Mouse (Mus musculus) hindbrain, embryonic 12.5 days (tissue): ENCODE results near the gene Insl6. TPM values are rescaled to one million over a fixed set of nuclear protein-coding genes. Genes with fewer than 3 reads are reported as not detected.

Experiments
- ATAC-seq: fragments of 200-750 bp; cut with Nextera tagmentation; 2 replicates; pipeline ENCODE4 v1.8.0; 2017; ENCODE audit warnings: moderate TSS enrichment; ENCODE audit not compliant: low FRiP score
- H3K27ac ChIP-seq: fragments of 300-500 bp; sonication (generic); 2 replicates; pipeline ENCODE4 v1.5.1; 2016; ENCODE audit warnings: mild to moderate bottlenecking
- H3K27me3 ChIP-seq: fragments of 300-500 bp; sonication (generic); 2 replicates; pipeline ENCODE4 v1.6.1; 2016; ENCODE audit warnings: mild to moderate bottlenecking
- H3K36me3 ChIP-seq: fragments of 300-500 bp; sonication (generic); 2 replicates; pipeline ENCODE4 v1.6.1; 2016; ENCODE audit warnings: mild to moderate bottlenecking
- H3K4me1 ChIP-seq: fragments of 300-500 bp; sonication (generic); 2 replicates; pipeline ENCODE4 v1.6.1; 2016
- H3K4me2 ChIP-seq: fragments of 300-500 bp; sonication (generic); replicated peaks from 2 replicates; pipeline ENCODE4 v1.6.1; 2016; ENCODE audit warnings: mild to moderate bottlenecking
- H3K4me3 ChIP-seq: fragments of 300-500 bp; sonication (generic); 2 replicates; pipeline ENCODE4 v1.5.1; 2016; ENCODE audit warnings: mild to moderate bottlenecking
- H3K9ac ChIP-seq: fragments of 300-500 bp; sonication (generic); 2 replicates; pipeline ENCODE4 v1.6.1; 2016; ENCODE audit warnings: mild to moderate bottlenecking, moderate library complexity
- H3K9me3 ChIP-seq: fragments of 300-500 bp; sonication (generic); replicated peaks from 2 replicates; pipeline ENCODE4 v1.6.1; 2016; ENCODE audit warnings: mild to moderate bottlenecking
- WGBS: fragments of 180-500 bp; shearing (Covaris S2); methylation state at CpG from one replicate; pipeline ENCODE4 v1.1.7; 2016; 5-methylcytosine and 5-hydroxymethylcytosine counted together
- polyA plus RNA-seq: library from polyadenylated mRNA; unstranded; fragments of >200 nt; fragmentation: Nextera tagmentation; extraction: Ambion mirVana; gene quantifications from 2 replicates; pipeline ENCODE4 v1.2.1, GENCODE M21; 2016

The Insl6 gene
- 5.3 and 6.8 TPM in 2 replicates for polyA plus RNA-seq

DNA sequence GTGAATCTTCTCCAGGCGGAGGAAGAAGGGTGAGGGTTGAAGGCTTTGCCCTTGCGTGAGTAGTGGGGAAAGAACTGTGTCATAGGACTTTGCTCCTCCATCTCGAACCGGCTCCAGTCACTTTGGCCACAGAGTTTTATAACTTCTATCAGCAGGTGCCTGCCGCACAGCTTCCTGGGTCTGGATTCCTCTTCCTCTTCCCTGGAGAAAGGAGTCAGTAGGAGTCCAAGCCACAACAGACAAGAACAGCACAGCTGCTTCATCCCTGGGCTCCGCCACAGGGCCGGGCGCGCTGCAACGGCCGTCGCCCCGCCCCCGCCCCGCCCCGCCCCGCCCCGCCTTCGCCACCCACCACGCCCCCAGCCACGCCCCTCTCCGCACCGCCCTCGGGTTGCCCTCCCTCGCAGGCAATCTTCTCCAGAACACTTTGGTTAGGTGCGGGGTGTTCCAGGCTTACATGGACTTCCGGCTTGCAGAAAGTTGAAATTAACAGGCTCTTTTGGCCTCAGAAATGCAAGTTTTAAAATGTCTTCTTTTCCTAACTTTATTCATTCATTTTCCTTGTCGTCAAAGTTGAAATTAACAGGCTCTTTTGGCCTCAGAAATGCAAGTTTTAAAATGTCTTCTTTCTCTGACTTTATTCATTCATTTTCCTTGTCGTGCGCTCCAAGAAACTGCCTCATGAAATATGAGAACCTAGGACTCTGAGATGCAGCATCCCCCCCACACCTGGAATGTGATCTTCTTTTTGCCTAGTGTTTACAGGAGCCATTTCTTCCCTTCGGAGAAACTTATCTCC lies at the start of gene Insl6:
Gene Insl6, minus strand, starts transcription at position 304 of the 799 bp plus-strand sequence.
- H3K4me2 ChIP-seq: peak within 1 kb of the TSS; percentile 58
- peaks cover 6% of the 10 kb centered on the region for H3K4me1 ChIP-seq
- no peaks in the 10 kb centered on the region for H3K36me3 ChIP-seq
- WGBS: 6% methylated on average over 23 of the region's 31 CpGs
- H3K27ac ChIP-seq: no peak within 1 kb of the TSS
- peaks cover 5% of the 10 kb centered on the region; the same call in 1 of the 2 replicates for H3K27me3 ChIP-seq
- H3K4me3 ChIP-seq: peak within 1 kb of the TSS; percentile 31
- no peaks in the 10 kb centered on the region for H3K9me3 ChIP-seq
- ATAC-seq: peak; percentile 82
- H3K9ac ChIP-seq: no peak within 1 kb of the TSS; the same call in 1 of the 2 replicates

DNA sequence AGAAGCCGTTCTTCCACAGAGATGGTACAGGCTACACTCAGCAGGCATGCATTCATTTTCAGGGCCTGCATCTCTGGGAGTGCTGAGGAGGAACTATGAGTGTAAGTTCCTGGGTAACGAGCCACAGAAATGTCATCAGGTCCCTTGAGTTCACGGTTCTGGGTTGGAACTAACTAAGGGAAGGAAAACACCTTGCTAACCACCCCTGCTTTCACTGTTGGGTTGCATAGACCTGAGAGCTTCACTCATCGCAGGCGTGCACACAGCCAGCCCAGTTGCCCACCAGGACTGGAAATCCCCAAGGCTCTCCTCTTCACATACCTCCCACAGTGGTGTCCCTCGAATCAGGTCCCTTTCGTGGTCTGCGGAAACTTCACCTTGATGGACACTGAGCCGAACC lies 49.8 kb upstream of the Insl6 start:
- Histone ChIP-seq H3K9me3 (no peaks in the 10 kb centered on the region), H3K4me2 (no peak overlapping the region), H3K9ac (no peak overlapping the region), H3K4me3 (no peak overlapping the region), H3K27ac (no peak overlapping the region), H3K4me1 (no peaks in the 10 kb centered on the region), H3K36me3 (no peaks in the 10 kb centered on the region), H3K27me3 (no peaks in the 10 kb centered on the region)
- no peak for ATAC-seq
- 87% methylated on average over 9 of the region's 9 CpGs for WGBS

DNA sequence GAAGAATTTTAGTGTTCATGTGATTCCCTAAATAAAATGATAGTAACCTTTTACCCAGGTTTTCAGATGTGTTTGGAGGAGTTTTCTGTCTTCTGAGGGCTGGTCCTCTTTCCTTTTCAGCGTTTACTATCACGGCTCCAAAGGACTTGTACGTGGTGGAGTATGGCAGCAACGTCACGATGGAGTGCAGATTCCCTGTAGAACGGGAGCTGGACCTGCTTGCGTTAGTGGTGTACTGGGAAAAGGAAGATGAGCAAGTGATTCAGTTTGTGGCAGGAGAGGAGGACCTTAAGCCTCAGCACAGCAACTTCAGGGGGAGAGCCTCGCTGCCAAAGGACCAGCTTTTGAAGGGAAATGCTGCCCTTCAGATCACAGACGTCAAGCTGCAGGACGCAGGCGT lies 48.3 kb upstream of the Insl6 start:
- H3K4me3 ChIP-seq: peak overlapping the region; percentile 11; the same call in 1 of the 2 replicates
- peak overlapping the region; percentile 34 for H3K4me2 ChIP-seq
- no peaks in the 10 kb centered on the region for H3K36me3 ChIP-seq
- WGBS: 42% methylated on average over 11 of the region's 11 CpGs
- no peaks in the 10 kb centered on the region for H3K9me3 ChIP-seq
- ATAC-seq: no peak
- H3K9ac ChIP-seq: no peak overlapping the region
- H3K27me3 ChIP-seq: no peaks in the 10 kb centered on the region
- no peak overlapping the region for H3K27ac ChIP-seq
- no peaks in the 10 kb centered on the region for H3K4me1 ChIP-seq

DNA sequence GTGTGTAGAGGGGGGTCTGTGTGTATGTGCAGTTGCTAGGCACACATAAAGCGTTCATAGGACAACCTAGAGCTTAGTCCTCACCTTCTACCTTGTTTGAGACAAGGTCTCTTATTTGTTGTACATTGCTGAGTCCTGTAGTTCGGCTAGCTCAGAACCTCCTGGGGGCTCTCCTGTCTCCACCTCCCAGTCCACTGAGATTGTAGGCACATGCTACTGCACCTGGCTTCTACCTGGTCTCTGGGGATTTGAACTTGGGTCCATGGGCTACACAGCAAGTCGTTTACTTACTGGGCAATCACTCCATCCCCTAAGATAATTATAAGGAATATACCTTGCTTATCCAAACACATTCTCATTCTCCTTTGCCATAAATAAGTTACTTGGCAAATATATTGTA lies 47.5 kb upstream of the Insl6 start:
- no peak for ATAC-seq
- H3K4me2 ChIP-seq: no peak overlapping the region
- H3K9ac ChIP-seq: no peak overlapping the region
- no peaks in the 10 kb centered on the region for H3K4me1 ChIP-seq
- H3K4me3 ChIP-seq: no peak overlapping the region
- H3K27ac ChIP-seq: no peak overlapping the region
- H3K36me3 ChIP-seq: no peaks in the 10 kb centered on the region
- no peaks in the 10 kb centered on the region; the same call in 1 of the 2 replicates for H3K27me3 ChIP-seq
- no peaks in the 10 kb centered on the region for H3K9me3 ChIP-seq
- WGBS: 91% methylated on average over 3 of the region's 3 CpGs

DNA sequence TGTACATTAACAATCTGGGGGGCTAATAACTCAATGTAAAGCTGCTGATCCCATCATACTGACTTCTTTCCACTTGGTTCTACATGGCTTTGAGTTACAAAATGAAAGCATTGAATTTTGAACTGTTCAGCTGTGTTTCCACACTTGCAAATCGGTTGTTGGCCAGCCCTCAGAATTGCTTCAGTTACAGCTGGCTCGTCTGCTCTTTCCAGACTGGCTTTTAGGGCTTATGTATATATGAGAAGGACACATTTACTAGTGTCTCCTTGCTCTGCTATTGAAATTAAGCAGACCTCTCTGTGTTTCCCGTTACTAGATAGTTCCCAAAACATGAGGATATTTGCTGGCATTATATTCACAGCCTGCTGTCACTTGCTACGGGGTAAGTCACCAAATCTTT lies 47.0 kb upstream of the Insl6 start:
- Histone ChIP-seq H3K4me3 (no peak overlapping the region), H3K4me2 (no peak overlapping the region), H3K4me1 (peaks cover 5% of the 10 kb centered on the region; the same call in 1 of the 2 replicates), H3K27me3 (no peaks in the 10 kb centered on the region; the same call in 1 of the 2 replicates), H3K36me3 (no peaks in the 10 kb centered on the region), H3K9me3 (no peaks in the 10 kb centered on the region), H3K27ac (no peak overlapping the region), H3K9ac (no peak overlapping the region)
- no peak for ATAC-seq
- 82% methylated on average over 4 of the region's 4 CpGs for WGBS

DNA sequence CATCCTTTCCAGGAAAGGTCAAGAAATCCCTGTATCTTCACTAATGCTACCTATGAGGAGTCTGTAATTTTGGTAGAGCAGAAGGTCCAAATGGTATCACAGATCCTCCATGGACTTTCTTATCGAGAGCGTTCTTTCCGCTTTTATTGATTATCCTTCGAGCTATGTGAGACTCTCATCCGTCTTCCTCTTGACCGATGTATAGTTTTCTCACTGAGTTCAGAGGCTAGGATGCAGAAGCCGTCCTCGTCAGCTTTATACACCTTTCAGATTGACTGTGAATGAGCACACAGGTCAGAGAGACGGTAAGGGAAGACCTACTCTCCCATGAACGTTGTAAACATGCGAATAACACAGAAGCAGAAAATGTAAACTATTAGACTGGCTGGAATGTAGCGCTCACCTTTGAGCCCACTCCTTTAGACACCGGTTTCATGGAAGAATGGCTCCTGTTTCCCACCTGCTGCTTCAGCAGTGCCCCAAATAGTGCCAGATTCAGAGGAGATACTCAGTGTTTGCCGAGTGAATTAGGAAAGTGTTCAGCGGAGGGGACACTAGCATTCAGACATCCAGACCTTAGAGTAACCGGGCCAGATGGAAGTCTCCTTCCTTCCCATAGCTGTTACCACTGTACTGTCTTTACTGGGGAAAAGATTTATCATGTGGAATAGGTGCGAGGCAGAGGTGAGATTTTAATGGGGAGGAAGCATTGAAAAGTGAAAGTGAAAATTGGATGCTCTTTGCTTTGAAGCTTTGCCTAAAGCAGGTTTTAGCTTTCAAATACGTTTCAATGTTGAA lies 46.3 kb upstream of the Insl6 start:
- Histone ChIP-seq H3K9ac (no peak overlapping the region), H3K36me3 (no peaks in the 10 kb centered on the region), H3K27me3 (no peaks in the 10 kb centered on the region; the same call in 1 of the 2 replicates), H3K4me3 (no peak overlapping the region), H3K4me1 (peaks cover 6% of the 10 kb centered on the region; the same call in 1 of the 2 replicates), H3K9me3 (no peaks in the 10 kb centered on the region), H3K4me2 (no peak overlapping the region), H3K27ac (no peak overlapping the region)
- 81% methylated on average over 18 of the region's 18 CpGs for WGBS
- no peak for ATAC-seq

DNA sequence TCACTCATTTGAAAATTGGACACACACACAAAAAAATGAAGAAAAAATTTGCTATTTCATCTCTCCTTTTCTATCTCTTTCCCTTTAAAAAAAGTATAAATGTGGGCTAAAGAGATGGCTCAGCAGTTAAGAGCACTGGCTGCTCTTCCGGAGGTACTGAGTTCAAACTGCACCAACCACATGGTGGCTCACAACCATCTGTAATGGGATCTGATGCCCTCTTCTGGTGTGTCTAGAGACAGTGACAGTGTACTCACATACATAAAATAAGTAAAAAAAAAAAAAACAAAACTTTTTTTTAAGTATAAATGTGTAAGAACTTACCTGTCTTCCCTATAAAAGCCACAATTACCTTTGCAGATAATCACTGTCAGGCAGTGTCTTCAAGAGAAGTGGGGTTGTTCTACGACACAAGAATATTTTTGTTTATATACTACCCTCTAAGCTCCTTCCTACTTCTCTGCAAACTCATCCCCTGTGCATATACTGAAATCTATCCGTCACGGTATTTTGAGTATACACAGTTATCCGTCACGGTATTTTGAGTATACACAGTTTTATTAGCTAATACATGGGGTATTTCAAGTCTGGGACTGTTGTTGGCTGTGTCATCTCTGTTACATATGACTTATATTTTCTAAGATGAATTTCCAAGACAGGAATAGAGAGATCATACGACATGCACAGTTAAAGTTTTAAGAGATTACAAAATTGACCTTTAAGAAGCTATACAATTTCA lies 45.6 kb upstream of the Insl6 start:
- no peak overlapping the region for H3K9ac ChIP-seq
- ATAC-seq: no peak
- 88% methylated on average over 7 of the region's 7 CpGs for WGBS
- H3K4me3 ChIP-seq: no peak overlapping the region
- H3K27me3 ChIP-seq: no peaks in the 10 kb centered on the region; the same call in 1 of the 2 replicates
- H3K27ac ChIP-seq: no peak overlapping the region
- H3K4me1 ChIP-seq: peaks cover 6% of the 10 kb centered on the region; the same call in 1 of the 2 replicates
- H3K4me2 ChIP-seq: no peak overlapping the region
- H3K36me3 ChIP-seq: no peaks in the 10 kb centered on the region
- H3K9me3 ChIP-seq: no peaks in the 10 kb centered on the region

DNA sequence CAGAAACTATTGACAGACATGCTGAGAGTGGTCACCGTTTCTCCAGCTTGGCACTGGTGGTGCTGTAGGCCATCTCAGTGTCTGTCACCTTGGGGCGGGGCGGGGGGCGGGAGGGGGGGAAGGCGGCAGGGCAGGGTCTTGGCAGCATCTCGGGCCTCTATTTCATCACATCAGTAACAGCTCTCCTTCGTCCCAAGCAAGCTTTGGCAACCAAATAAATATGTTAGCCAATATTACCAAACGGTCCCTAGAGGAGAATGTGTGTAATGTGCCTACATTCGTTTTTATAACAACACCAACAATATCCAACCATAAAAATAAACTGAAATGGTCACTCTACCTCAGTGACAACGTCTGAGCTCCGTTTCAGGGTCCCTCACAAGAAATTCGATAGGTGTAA lies 45.0 kb upstream of the Insl6 start:
- no peak overlapping the region for H3K4me2 ChIP-seq
- H3K9ac ChIP-seq: no peak overlapping the region
- ATAC-seq: no peak
- H3K27me3 ChIP-seq: no peaks in the 10 kb centered on the region; the same call in 1 of the 2 replicates
- peaks cover 6% of the 10 kb centered on the region; the same call in 1 of the 2 replicates for H3K4me1 ChIP-seq
- no peak overlapping the region for H3K4me3 ChIP-seq
- no peaks in the 10 kb centered on the region for H3K36me3 ChIP-seq
- 73% methylated on average over 12 of the region's 12 CpGs for WGBS
- no peak overlapping the region for H3K27ac ChIP-seq
- no peaks in the 10 kb centered on the region for H3K9me3 ChIP-seq

DNA sequence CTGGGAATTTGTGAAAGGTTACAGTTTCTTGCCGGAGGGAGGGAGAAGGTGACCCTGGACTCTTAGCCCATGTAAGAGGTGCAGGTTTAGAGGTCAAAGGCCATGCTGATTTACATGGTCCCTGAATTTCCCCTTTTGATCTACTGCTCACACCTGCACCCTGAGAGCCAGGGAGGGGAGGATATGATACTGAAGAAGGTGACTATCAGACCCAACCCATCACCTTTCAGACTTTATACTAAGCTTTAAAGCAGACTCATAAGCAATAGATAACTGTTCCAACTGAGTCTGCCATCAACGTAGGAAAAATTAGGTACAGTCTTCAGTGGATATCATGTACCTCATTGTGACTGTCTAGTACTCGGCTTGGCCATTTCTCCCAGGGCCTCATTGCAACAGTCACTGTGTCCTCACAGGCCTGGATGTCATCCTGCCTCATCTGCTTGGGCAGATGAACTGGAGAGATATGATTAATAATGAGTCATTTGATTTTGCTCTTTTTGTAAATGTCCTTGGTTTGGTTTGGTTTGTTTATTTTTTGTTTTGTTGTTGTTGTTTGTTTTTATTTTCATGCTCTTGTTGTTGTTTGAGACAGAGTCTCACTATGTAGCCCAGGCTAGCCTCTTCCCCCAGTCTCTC lies 43.6 kb upstream of the Insl6 start:
- Histone ChIP-seq H3K4me3 (no peak overlapping the region), H3K4me1 (peaks cover 6% of the 10 kb centered on the region; the same call in 1 of the 2 replicates), H3K9ac (no peak overlapping the region), H3K27ac (no peak overlapping the region), H3K9me3 (no peaks in the 10 kb centered on the region), H3K27me3 (peaks cover 5% of the 10 kb centered on the region), H3K4me2 (no peak overlapping the region), H3K36me3 (no peaks in the 10 kb centered on the region)
- no peak for ATAC-seq
- 82% methylated on average over 3 of the region's 3 CpGs for WGBS

DNA sequence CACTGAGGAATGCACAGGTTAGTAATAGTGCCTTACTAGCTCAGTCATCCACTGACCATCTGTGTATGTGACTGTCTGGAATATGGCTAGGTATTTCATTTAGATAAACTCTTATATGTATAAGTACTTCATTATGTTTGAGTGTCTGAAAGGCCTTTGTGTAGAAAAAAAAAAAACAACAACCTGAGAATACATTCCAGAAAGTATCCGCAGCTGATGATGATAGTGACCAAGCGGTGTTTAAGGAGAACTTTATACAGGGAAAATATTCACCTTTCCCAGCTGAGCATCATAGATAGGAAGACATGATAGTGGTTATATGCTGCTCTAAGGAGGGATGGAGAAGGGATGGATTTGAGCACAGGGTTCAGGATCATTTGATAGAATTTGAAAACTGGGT lies 42.9 kb upstream of the Insl6 start:
- Histone ChIP-seq H3K4me1 (peaks cover 6% of the 10 kb centered on the region; the same call in 1 of the 2 replicates), H3K9ac (no peak overlapping the region), H3K27me3 (peaks cover 5% of the 10 kb centered on the region), H3K27ac (no peak overlapping the region), H3K4me2 (no peak overlapping the region), H3K36me3 (no peaks in the 10 kb centered on the region), H3K4me3 (no peak overlapping the region), H3K9me3 (no peaks in the 10 kb centered on the region)
- 89% methylated on average over 2 of the region's 2 CpGs for WGBS
- ATAC-seq: no peak

DNA sequence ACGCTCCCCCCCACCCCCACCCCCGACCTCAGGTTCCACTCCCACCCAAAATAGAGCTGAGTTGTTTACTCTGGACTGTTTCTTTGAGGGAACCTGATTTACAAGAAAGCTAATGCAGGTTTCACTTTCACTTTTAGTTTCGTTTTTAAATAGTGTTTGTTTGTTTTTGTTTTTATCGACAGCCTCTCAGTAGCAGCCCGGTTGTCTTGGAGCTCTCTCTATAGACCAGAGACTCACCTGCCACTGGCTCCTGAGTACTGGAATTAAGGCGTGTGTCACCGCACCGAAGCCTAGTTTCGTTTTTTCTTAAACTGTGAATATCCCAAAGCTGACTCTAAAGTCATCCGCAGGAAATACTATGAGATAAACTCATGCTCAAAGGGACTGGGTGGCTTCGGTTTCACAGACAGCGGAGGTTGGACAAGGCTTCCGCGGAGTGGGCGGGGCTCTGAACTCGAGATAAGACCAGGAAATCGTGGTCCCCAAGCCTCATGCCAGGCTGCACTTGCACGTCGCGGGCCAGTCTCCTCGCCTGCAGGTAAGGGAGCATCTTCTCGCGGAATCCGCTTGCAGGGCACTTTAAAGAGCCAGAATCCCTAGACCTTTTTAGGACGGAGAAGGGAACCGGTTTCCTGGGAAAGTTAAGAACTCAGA lies 41.9 kb upstream of the Insl6 start, which contains the start of the genes Plgrkt and Cd274:
Gene Plgrkt, minus strand, starts transcription at position 422 of the 654 bp plus-strand sequence.
Gene Cd274, plus strand, starts transcription at position 487 of the 654 bp plus-strand sequence.
- no peaks in the 10 kb centered on the region for H3K36me3 ChIP-seq
- H3K4me2 ChIP-seq: peak within 1 kb of the TSS; percentile 57
- no peaks in the 10 kb centered on the region for H3K9me3 ChIP-seq
- 4% methylated on average over 26 of the region's 26 CpGs for WGBS
- H3K27me3 ChIP-seq: peaks cover 5% of the 10 kb centered on the region
- H3K4me1 ChIP-seq: peaks cover 12% of the 10 kb centered on the region; the same call in 1 of the 2 replicates
- peak within 1 kb of the TSS; percentile 37 for H3K4me3 ChIP-seq
- ATAC-seq: no peak
- H3K9ac ChIP-seq: peak within 1 kb of the TSS; percentile 15; the same call in 1 of the 2 replicates
- no peak within 1 kb of the TSS for H3K27ac ChIP-seq
